Mouse (Mus musculus): ENCODE data around the gene Mgat2. TPM values are rescaled to one million over a fixed set of nuclear protein-coding genes. Genes with fewer than 3 reads are reported as not detected.
A peak's percentile ranks its signal among the peaks of the same experiment; 100 is the strongest.

The Mgat2 gene
- polyA plus RNA-seq (2014; fragmentation: Nextera tagmentation; extraction: Ambion mirVana), result 34.5 and 35.7 TPM in 2 replicates

DNA sequence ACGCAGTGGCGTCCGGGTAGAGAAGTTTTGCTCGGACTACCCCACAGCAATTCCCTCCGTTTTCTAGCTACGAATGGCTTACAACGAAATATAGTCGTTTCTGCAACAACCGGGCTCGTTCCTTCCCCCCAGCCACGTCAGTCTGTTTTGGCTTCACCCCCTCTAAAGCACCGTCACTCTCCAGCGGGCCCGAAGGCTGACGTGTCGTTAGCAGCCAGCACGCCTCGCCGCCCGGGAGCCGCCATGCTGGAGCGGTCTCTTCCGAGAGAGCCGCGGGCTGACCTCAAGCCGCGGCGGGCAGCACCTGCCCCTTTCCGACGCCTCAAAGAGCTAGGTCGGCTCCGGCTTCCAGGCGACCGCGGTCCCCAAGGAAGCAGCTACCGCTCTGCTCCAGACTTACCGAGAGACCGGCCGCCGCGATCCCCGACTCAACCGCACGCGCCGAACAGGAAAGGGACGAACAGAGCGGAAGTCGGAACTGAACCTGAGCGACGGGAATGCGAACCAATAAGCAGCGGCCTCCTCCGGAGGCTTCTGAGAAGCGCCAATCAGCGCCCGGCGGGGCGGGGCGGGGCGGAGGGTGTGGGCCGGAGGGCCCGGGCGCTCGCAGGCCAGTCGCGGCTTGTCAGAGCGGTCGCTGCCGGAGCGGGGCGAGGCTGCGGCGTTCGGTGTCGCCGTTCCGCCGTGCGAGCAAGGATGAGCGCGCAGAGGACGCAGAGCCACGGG is at the start of gene Mgat2, which contains the start of gene Rpl36al:
TSS of gene Mgat2 (plus strand) at position 575 of the 726 bp plus-strand sequence.
TSS of gene Rpl36al (minus strand) at position 501 of the 726 bp plus-strand sequence.
- peak; percentile 100 for DNase-seq (ENCODE audit: low spot score, missing footprints)
- Histone ChIP-seq H3K9me3 (ENCODE audit: control insufficient read depth, low read length) (no peaks in the 10 kb centered on the region), H3K4me1 (ENCODE audit: control insufficient read depth, insufficient read depth, low read length) (peaks cover 16% of the 10 kb centered on the region), H3K4me3 (ENCODE audit: low read depth, low read length) (peak within 1 kb of the TSS; percentile 89), H3K9ac (ENCODE audit: low read length) (peak within 1 kb of the TSS; percentile 92), H3K36me3 (ENCODE audit: control insufficient read depth, insufficient read depth, low read length) (peaks cover 6% of the 10 kb centered on the region; the same call in 1 of the 2 replicates), H3K27ac (ENCODE audit: low read depth, low read length) (peak within 1 kb of the TSS; percentile 80), H3K27me3 (ENCODE audit: control insufficient read depth, insufficient read depth, low read length) (no peaks in the 10 kb centered on the region), H3K4me2 (peak within 1 kb of the TSS; percentile 98)
- peak; percentile 100 for ATAC-seq (ENCODE audit: low FRiP score)
- WGBS, result under 1% methylated on average over 84 of the region's 84 CpGs

DNA sequence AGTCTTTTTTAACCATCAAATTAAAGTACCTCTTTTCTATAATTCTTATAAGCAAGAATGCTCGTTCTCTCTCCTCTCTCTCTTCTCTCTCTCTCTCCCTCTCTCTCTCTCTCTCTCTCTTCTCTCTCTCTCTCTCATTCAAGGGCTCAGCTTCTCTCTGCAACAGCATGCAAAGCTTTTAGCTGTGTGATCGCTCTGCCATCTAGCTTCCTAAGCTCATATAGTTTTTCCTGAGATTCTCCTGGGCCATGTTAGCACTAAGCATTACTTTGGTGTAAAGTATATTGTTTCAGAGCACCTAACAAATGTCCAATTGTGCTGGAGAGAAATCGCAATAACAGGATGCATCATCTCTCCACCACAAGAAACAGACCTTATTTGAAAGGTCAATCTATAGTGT is 44.8 kb upstream of the Mgat2 start:
- Histone ChIP-seq H3K9ac (ENCODE audit: low read length) (no peak overlapping the region), H3K4me2 (no peak overlapping the region), H3K4me3 (ENCODE audit: low read depth, low read length) (no peak overlapping the region), H3K27ac (ENCODE audit: low read depth, low read length) (no peak overlapping the region), H3K36me3 (ENCODE audit: control insufficient read depth, insufficient read depth, low read length) (no peaks in the 10 kb centered on the region), H3K9me3 (ENCODE audit: control insufficient read depth, low read length) (no peaks in the 10 kb centered on the region), H3K27me3 (ENCODE audit: control insufficient read depth, insufficient read depth, low read length) (no peaks in the 10 kb centered on the region), H3K4me1 (ENCODE audit: control insufficient read depth, insufficient read depth, low read length) (no peaks in the 10 kb centered on the region)
- WGBS, result 87% methylated on average over 3 of the region's 3 CpGs
- DNase-seq (ENCODE audit: low spot score, missing footprints) (no peak), ATAC-seq (ENCODE audit: low FRiP score) (no peak)

DNA sequence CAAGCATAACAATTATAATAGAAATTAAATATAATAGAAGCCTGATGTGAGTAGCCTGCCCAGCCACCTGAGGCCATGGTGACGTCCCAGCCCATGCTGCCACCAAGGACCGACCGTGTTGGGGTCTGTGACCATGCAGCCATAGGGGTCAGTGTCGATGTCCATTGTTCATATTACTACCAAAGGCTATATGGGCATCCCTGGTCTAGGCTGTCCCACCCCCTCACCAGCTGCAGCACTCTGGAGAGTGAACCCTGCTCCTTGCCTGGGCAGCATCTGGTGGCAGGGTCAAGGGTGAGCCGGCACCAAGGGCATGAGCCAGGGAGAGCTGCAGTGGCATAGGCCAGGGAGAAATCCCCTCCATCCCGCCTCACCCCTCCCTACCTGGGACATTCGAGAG is 44.1 kb upstream of the Mgat2 start:
- WGBS, result 87% methylated on average over 7 of the region's 7 CpGs

DNA sequence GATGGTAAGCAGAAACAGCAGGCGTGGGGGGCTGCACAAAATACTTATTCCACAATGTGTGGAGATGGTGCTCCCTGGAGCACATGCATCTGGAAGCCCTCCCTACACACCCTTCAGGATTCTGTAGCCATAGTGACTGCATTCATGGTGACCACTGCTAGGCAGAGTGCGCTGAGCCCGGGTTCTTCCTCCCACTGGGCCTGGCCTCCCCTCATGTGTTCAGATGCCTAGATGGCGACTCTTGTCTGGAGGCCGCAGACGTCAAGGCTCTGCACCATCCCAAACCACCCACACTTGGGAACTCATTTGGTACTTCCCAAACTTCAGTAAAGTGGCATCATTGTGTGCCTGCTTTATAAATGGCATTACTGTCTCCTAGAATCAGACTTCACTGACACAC is 40.5 kb upstream of the Mgat2 start:
- no peaks in the 10 kb centered on the region for H3K27me3 ChIP-seq (ENCODE audit: control insufficient read depth, insufficient read depth, low read length)
- 66% methylated on average over 6 of the region's 6 CpGs for WGBS
- no peak overlapping the region for H3K4me2 ChIP-seq
- no peak overlapping the region for H3K9ac ChIP-seq (ENCODE audit: low read length)
- DNase-seq (ENCODE audit: low spot score, missing footprints) (no peak), ATAC-seq (ENCODE audit: low FRiP score) (peak; percentile 60; the same call in 1 of the 2 replicates)
- H3K9me3 ChIP-seq (ENCODE audit: control insufficient read depth, low read length), result no peaks in the 10 kb centered on the region
- no peak overlapping the region for H3K27ac ChIP-seq (ENCODE audit: low read depth, low read length)
- no peaks in the 10 kb centered on the region for H3K36me3 ChIP-seq (ENCODE audit: control insufficient read depth, insufficient read depth, low read length)
- H3K4me3 ChIP-seq (ENCODE audit: low read depth, low read length), result no peak overlapping the region
- H3K4me1 ChIP-seq (ENCODE audit: control insufficient read depth, insufficient read depth, low read length), result no peaks in the 10 kb centered on the region

More for the DNA sequence above, 44.1 kb upstream of the Mgat2 start:
- Histone ChIP-seq H3K27me3 (ENCODE audit: control insufficient read depth, insufficient read depth, low read length) (no peaks in the 10 kb centered on the region), H3K27ac (ENCODE audit: low read depth, low read length) (no peak overlapping the region), H3K9me3 (ENCODE audit: control insufficient read depth, low read length) (no peaks in the 10 kb centered on the region), H3K4me3 (ENCODE audit: low read depth, low read length) (no peak overlapping the region), H3K4me2 (no peak overlapping the region), H3K4me1 (ENCODE audit: control insufficient read depth, insufficient read depth, low read length) (no peaks in the 10 kb centered on the region), H3K36me3 (ENCODE audit: control insufficient read depth, insufficient read depth, low read length) (no peaks in the 10 kb centered on the region), H3K9ac (ENCODE audit: low read length) (no peak overlapping the region)
- DNase-seq (ENCODE audit: low spot score, missing footprints) (no peak), ATAC-seq (ENCODE audit: low FRiP score) (0 out of 2 replicates have a peak, but pooled peaks have one; percentile 31)

DNA sequence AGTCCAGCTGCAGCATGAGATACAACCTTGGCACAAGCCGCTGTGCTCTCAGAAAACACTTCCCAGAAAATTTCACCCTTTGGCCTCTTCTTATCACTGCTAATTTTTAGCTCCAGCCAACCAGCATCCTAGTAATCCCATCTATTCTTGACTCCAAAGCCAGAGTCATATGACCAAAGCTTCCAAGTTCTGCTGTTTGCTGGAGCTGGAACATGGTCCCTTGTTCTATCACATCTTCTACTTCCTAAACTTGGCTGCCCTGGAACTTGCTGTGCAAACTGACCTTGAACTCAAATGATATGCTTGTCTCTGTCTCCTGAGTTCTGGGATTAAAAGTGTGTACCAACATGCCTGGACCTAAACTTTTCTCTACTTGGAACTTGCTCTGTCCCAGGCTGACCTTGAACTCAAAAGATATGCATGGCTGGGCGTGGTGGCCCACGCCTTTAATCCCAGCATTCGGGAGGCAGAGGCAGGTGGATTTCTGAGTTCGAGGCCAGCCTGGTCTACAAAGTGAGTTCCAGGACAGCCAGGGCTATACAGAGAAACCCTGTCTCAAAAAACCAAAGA is 36.7 kb upstream of the Mgat2 start:
- no peak for DNase-seq (ENCODE audit: low spot score, missing footprints)
- Histone ChIP-seq H3K9me3 (ENCODE audit: control insufficient read depth, low read length) (no peaks in the 10 kb centered on the region), H3K36me3 (ENCODE audit: control insufficient read depth, insufficient read depth, low read length) (no peaks in the 10 kb centered on the region), H3K27me3 (ENCODE audit: control insufficient read depth, insufficient read depth, low read length) (no peaks in the 10 kb centered on the region), H3K4me3 (ENCODE audit: low read depth, low read length) (no peak overlapping the region), H3K4me2 (no peak overlapping the region), H3K27ac (ENCODE audit: low read depth, low read length) (no peak overlapping the region), H3K9ac (ENCODE audit: low read length) (no peak overlapping the region), H3K4me1 (ENCODE audit: control insufficient read depth, insufficient read depth, low read length) (no peaks in the 10 kb centered on the region)
- 94% methylated on average over 5 of the region's 5 CpGs for WGBS
- no peak for ATAC-seq (ENCODE audit: low FRiP score)

DNA sequence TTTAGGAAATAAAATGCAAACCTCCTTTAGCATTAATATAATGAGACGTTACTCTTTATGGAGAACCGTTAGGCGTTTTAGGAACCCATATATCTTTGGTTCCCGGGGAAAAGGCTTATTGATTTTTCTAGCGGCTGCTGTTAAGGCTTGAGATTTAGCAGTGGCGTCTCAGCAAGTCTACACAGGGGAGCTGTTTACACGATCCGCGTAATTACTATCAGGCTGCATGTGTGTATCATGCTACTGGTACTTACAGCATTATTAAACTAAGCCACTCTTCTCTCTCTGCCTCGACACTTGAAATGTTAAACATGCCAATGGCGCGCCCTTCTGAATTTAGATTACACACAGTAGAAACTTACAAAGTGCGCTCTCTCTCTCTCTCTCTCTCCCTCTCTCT is 33.9 kb upstream of the Mgat2 start:
- H3K9me3 ChIP-seq (ENCODE audit: control insufficient read depth, low read length), result no peaks in the 10 kb centered on the region
- DNase-seq (ENCODE audit: low spot score, missing footprints) (no peak), ATAC-seq (ENCODE audit: low FRiP score) (no peak)
- H3K4me1 ChIP-seq (ENCODE audit: control insufficient read depth, insufficient read depth, low read length), result no peaks in the 10 kb centered on the region
- H3K9ac ChIP-seq (ENCODE audit: low read length), result no peak overlapping the region
- H3K27me3 ChIP-seq (ENCODE audit: control insufficient read depth, insufficient read depth, low read length), result no peaks in the 10 kb centered on the region
- H3K36me3 ChIP-seq (ENCODE audit: control insufficient read depth, insufficient read depth, low read length), result no peaks in the 10 kb centered on the region
- 85% methylated on average over 13 of the region's 13 CpGs for WGBS
- no peak overlapping the region for H3K4me3 ChIP-seq (ENCODE audit: low read depth, low read length)
- H3K27ac ChIP-seq (ENCODE audit: low read depth, low read length), result no peak overlapping the region
- no peak overlapping the region for H3K4me2 ChIP-seq

DNA sequence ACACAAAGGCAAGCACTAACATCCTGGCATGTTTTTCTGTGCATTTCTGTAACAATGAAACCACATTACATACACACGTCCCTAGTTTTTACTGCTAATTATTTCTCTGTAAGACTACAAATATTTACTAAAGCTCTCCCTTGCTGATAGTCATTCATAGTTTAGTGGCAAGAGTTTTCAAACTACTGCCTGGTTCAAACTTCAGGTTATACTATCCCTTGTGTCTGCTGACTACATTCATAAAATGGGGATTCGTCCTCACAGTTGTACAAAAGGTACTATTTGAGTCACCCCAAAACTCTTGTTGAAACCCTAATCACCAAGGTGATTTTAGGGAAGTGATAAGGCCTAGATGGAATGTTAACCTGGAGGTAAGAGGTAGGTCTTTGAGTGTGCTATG is 28.0 kb upstream of the Mgat2 start:
- ATAC-seq (ENCODE audit: low FRiP score), result no peak
- WGBS, result 81% methylated on average over 2 of the region's 2 CpGs
- no peak for DNase-seq (ENCODE audit: low spot score, missing footprints)

DNA sequence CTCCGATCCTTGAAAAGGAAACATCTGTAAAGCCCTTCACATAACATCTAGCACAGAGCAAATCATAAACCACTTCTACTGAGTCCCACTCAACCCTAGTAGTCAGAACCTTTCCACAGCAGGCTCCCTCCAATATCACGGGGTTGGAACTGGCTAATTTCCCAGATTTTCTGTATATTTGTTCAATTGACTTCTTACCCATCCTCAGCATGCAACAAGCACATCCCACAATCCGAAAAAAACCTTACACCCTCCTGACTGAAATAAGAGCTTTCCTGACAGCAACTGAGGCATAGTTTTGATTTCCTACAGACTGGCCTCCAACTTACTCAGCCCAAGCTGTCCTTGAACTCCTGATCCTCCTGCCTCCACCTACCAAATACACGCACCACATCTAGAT is 27.5 kb upstream of the Mgat2 start:
- Histone ChIP-seq H3K4me1 (ENCODE audit: control insufficient read depth, insufficient read depth, low read length) (peaks cover 3% of the 10 kb centered on the region; the same call in 1 of the 2 replicates), H3K36me3 (ENCODE audit: control insufficient read depth, insufficient read depth, low read length) (no peaks in the 10 kb centered on the region; the same call in 1 of the 2 replicates)
- WGBS, result 91% methylated on average over 4 of the region's 4 CpGs

More for the DNA sequence above, 28.0 kb upstream of the Mgat2 start:
- Histone ChIP-seq H3K27ac (ENCODE audit: low read depth, low read length) (no peak overlapping the region), H3K4me3 (ENCODE audit: low read depth, low read length) (no peak overlapping the region), H3K36me3 (ENCODE audit: control insufficient read depth, insufficient read depth, low read length) (no peaks in the 10 kb centered on the region; the same call in 1 of the 2 replicates), H3K27me3 (ENCODE audit: control insufficient read depth, insufficient read depth, low read length) (no peaks in the 10 kb centered on the region), H3K9me3 (ENCODE audit: control insufficient read depth, low read length) (no peaks in the 10 kb centered on the region), H3K4me1 (ENCODE audit: control insufficient read depth, insufficient read depth, low read length) (peaks cover 3% of the 10 kb centered on the region; the same call in 1 of the 2 replicates), H3K4me2 (no peak overlapping the region), H3K9ac (ENCODE audit: low read length) (no peak overlapping the region)

DNA sequence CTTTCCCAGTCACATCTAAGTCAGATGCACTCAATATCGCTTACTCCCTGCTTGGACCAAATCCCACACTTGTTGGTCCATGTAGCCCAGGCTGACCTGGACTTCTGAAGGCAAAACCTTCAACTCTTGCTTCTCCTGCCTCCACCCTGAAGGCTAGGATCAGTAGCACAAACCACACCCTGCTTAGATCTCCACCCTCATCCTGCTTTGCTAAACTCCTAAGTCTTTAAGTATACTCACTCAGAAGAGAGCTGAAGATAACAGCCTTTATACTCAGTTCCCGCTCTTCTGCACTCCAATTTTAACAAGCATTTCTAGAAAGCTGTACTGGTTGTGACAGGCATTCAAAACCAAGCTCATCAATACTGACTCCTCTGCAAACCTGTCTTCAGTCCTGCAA is 26.9 kb upstream of the Mgat2 start:
- no peaks in the 10 kb centered on the region; the same call in 1 of the 2 replicates for H3K36me3 ChIP-seq (ENCODE audit: control insufficient read depth, insufficient read depth, low read length)
- H3K9me3 ChIP-seq (ENCODE audit: control insufficient read depth, low read length), result no peaks in the 10 kb centered on the region
- H3K4me3 ChIP-seq (ENCODE audit: low read depth, low read length), result no peak overlapping the region
- H3K27me3 ChIP-seq (ENCODE audit: control insufficient read depth, insufficient read depth, low read length), result no peaks in the 10 kb centered on the region
- ATAC-seq (ENCODE audit: low FRiP score) (no peak), DNase-seq (ENCODE audit: low spot score, missing footprints) (no peak)
- H3K27ac ChIP-seq (ENCODE audit: low read depth, low read length), result no peak overlapping the region
- peaks cover 3% of the 10 kb centered on the region; the same call in 1 of the 2 replicates for H3K4me1 ChIP-seq (ENCODE audit: control insufficient read depth, insufficient read depth, low read length)
- H3K4me2 ChIP-seq, result no peak overlapping the region
- 100% methylated on average over 2 of the region's 2 CpGs for WGBS
- no peak overlapping the region for H3K9ac ChIP-seq (ENCODE audit: low read length)

More for the DNA sequence above, 27.5 kb upstream of the Mgat2 start:
- ATAC-seq (ENCODE audit: low FRiP score) (no peak), DNase-seq (ENCODE audit: low spot score, missing footprints) (no peak)
- no peak overlapping the region for H3K9ac ChIP-seq (ENCODE audit: low read length)
- no peaks in the 10 kb centered on the region for H3K9me3 ChIP-seq (ENCODE audit: control insufficient read depth, low read length)
- no peak overlapping the region for H3K4me3 ChIP-seq (ENCODE audit: low read depth, low read length)
- no peak overlapping the region for H3K4me2 ChIP-seq
- H3K27me3 ChIP-seq (ENCODE audit: control insufficient read depth, insufficient read depth, low read length), result no peaks in the 10 kb centered on the region
- H3K27ac ChIP-seq (ENCODE audit: low read depth, low read length), result no peak overlapping the region

Data from midbrain, embryonic 11.5 days (tissue).